Mouse (Mus musculus) CD4-positive helper T cell, adult 2 months (primary cell): Measurements from ENCODE around the gene Gm13694.

Source experiments
- DNase-seq: peaks from one replicate; pipeline ENCODE4 v3.0.0-alpha.2; 2012; ENCODE audit warnings: low read depth, missing footprints, low spot score

Gm13694 gene

GRCm38 (mm10) chr2:84025217-84025616 lies 46.5 kb downstream of the Gm13694 start:
- no peak for DNase-seq
